Mouse (Mus musculus): ENCODE results near the gene Gm3336. TPM values are rescaled to one million over a fixed set of nuclear protein-coding genes. Genes with fewer than 3 reads are reported as not detected.
A peak's percentile ranks its signal among the peaks of the same experiment; 100 is the strongest.

The Gm3336 gene
- polyA plus RNA-seq, 1 experiment, result 63.8 TPM

DNA sequence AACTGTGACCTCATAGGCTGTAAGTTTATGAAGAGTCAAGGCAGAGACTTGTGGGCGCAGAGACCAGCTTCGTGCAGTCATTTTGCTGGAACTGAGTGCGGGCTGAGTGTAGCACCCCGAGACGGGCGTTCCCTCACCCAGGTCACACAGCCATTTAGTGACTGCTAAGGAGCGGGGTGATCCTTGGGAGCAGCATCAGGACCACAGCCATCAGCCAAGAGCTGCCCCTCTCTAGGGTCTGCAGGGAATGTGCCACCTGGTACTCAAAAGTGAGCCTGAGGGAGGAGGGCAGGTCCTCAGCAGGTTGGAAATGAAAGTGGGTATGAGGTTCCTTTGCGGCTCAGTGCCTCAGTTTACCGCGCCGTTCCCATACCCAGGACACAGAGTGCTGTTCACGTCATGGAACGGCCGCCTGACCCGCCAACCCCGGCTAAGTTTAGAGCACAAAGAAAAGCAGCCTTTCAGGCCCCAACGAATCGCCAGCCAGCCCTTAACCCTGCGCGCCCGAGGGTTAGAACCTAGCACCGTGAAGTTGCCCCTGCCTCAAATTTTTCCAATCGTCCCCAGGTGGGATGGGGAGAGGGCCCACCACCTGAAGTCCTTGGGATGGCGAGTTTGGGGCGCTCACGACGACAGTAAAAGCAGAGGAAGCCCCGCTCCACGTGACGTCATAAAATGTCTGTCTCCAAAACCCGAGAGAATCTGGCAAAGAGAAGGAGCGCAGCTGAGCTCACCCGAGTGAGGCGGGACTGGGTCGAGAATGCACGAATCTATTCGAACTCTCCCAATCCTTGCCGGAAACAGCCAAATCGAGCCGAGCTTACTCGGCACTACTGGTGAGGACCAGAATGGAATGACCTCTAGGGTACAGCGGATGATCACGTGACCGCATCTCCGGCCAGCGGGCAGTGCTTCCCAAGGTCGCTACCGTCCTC lies 25.6 kb downstream of the Gm3336 start:
- 9% methylated on average over 48 of the region's 48 CpGs for WGBS
- DNase-seq (ENCODE audit: low read depth, low spot score), result no peak

DNA sequence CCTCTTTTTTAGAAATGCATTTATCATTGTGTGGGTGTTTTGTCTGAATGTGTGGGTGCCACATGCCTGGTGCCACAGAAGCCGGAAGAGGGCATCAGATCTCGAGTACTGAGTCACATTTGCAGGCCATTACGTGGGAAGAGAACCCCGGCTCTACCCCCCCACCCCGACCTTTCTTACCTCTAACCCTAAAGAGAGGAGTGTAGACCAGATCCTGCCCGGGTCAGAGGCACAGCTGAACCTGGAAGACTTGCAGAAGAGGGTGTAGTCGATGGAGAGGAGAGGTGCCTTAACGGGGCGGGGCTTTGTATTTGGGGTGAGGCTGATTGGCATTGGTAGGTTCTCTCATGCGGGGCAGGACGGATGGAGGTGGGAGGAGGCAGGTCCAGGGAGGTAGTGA lies 26.5 kb downstream of the Gm3336 start:
- DNase-seq (ENCODE audit: low read depth, low spot score), result no peak
- 36% methylated on average over 11 of the region's 11 CpGs for WGBS

DNA sequence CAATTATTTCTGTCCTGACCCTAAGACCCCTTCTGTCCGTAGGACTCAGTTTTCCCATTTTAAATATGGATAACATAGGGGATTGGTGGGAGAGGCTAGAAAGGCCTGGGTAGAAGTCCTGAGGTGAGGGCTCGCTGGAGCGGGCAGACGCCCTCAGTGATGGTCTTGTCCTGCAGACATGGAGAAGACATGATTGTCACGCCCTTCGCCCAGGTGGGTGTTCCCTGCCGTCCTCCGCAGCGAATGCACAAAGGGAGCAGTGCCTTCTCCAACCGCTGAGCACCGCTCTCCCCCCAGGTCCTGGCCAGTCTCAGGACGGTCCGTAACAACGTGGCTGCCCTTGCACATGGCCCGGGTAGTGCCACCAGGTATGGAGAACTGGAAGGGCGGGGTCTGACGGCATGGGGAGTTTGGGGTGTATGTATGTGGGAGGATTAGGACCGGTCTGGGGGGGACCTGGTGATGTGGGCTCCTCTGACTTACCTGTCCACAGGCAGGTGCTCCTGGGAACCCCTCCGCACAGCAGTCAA lies 27.4 kb downstream of the Gm3336 start:
- 63% methylated on average over 19 of the region's 19 CpGs for WGBS

DNA sequence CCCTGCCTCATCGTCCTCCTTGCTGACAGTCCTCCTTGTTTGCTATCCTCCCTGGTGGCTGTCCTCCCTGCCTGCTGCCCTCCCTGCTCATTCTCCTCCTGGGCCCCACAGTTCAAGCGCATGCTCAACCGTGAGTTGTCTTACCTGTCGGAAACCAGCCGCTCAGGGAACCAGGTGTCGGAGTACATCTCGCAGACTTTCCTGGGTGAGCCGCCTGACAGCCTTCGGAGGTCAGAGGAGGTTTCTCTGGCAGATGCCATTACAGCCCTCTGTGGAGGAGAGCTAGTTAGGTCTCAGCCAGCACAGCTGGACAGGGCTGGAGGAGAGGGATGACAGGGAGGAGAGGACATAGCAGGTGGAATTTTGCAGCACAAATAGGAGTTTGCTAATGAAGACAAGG lies 28.3 kb downstream of the Gm3336 start:
- DNase-seq (ENCODE audit: low read depth, low spot score), result no peak
- 42% methylated on average over 9 of the region's 9 CpGs for WGBS

More for the DNA sequence above, 27.4 kb downstream of the Gm3336 start:
- no peak for DNase-seq (ENCODE audit: low read depth, low spot score)

DNA sequence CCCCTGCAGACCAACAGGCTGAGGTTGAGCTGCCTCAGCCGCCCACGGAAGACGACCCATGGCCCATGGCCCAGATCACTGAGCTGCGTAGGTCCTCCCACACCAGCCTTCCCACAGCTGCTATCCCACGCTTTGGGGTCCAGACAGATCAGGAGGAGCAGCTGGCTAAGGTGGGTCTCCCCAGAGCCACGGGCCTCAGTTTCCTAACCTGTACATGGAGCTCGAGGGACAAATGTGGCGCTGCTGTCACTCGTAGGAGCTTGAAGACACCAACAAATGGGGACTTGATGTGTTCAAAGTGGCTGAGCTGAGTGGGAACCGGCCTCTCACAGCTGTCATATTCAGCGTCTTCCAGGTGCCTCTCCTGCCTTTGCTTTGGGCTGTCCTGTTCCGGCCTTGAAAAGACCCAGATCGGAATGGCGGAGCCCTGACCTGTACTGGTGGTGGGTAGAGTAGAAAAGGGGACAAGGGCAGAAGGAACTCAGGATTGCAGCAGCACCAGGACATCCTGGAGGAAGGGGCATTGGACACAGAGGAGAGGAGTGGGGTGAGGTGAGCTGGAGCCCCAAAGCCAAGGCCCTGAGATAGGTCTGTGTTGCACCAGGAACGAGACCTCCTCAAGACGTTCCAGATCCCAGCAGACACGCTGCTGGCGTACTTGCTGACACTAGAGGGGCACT lies 29.0 kb downstream of the Gm3336 start:
- 85% methylated on average over 18 of the region's 18 CpGs for WGBS

DNA sequence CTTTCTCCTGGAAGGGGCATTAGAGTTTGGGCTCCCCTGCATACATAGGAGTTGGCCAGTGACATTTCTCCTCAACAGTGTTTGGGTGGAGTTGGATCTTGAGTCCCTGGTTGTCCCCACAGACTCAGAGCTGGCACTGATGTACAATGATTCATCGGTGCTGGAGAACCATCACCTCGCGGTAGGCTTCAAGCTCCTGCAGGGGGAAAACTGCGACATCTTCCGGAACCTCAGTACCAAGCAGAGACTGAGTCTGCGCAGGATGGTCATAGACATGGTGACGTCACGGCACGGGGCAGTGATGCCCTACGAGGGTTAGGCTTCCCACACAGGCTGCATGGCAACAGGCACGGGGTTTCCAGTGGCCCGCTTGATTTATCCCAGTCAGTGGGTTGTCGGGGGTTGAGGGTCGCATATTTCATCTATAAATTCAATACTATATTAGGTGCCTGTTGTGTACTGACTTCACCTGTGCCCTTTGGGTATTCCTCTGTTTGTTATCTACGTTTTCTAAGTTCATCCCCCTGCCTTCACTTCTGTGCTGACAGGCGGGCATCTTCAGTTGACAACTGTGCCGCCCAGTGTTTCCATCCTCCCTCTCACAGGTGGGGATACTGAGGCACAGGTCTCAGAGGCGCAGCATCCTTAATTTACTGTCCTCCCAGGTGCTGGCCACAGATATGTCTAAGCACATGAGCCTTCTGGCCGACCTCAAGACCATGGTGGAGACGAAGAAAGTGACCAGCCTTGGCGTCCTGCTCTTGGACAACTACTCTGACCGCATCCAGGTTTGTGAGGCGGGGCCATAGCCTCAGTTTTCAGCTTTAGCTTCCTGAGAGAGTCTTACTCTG lies 30.1 kb downstream of the Gm3336 start:
- no peak for DNase-seq (ENCODE audit: low read depth, low spot score)
- 86% methylated on average over 23 of the region's 23 CpGs for WGBS

More for the DNA sequence above, 29.0 kb downstream of the Gm3336 start:
- DNase-seq (ENCODE audit: low read depth, low spot score), result no peak

DNA sequence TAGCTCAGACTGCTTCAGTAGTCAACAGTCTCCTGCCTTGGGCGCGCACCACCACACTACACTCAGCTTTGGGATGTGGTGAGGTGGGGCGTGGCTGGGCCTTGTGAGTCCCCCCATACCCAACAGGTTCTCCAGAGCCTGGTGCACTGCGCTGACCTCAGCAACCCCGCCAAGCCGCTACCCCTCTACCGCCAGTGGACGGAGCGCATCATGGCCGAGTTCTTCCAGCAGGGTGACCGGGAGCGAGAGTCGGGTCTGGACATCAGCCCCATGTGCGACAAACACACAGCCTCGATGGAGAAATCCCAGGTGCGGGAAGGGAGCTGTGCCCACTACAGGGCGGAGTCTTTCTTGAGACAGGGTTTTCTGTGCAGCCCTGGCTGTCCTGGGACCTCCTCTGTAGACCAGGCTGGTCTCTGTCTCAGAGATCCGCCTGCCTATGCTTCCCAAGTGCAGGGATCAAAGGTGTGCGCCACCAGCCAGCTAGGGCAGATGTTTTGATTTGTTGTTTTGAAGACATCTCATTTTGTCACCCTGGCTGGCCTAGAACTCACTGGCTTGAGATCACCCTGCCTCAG lies 30.8 kb downstream of the Gm3336 start:
- 82% methylated on average over 19 of the region's 19 CpGs for WGBS
- DNase-seq (ENCODE audit: low read depth, low spot score), result no peak

DNA sequence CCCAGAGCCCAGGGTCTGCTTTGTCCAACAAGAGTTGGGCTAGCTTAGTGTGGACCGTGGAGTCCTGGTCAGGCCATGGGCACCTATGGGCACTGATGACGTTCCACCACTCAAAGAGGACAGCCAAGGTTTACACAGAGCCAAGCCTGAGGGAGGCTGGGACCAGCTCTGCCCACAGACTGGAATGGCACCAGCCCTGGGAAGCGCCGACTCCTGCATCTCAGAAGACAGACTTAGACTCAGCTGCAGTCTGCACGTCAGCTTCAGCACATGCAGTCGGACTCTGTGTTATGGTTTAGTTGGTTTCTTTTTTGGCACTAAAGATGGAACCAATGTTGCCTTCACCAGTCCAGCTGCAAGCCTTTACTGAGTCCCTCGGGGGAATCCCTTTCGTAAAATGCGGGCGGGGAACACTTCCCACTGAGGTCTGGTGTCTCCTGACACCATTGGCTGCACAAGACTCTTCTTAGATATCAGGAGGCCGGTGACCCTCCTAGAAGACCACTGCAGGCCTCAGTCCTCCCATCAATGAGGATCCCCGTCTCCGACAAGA lies 31.9 kb downstream of the Gm3336 start:
- DNase-seq (ENCODE audit: low read depth, low spot score), result no peak
- 79% methylated on average over 13 of the region's 13 CpGs for WGBS

DNA sequence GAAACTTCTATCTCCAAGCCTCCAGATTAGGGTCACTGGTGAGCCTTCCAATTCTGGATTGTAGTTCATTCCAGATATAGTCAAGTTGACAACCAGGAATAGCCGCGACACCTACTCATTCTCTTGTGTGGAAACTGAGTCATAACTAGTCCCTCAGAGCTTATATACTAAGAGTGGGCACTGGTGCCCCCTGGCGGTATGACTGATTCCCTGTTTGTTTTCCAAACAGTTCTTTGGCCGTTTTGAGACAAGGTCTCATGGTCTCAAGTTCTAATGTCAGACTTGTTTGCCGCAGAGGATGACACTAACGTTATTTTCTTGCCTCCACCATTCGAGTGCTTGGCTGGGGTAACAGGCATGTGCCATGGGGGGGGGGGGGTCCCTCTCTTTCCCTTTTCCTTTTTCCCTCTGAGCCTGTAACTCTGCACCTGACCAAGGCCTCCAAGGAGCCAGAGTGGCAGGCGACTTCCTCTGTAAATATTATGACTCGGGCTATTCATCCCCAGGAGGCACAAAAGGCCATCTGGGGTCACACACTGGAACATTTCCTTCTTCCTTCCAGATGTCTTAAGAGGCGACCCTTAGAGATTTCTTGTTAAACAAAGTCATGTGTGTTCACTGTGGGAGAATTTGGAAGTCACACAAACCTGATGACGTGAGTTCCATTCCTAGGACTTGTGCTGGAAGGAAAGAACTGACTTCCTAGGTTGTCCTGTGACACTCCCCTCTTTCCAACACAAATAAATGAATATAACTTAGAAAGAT lies 33.8 kb downstream of the Gm3336 start:
- 14% methylated on average over 11 of the region's 11 CpGs for WGBS
- DNase-seq (ENCODE audit: low read depth, low spot score), result no peak

DNA sequence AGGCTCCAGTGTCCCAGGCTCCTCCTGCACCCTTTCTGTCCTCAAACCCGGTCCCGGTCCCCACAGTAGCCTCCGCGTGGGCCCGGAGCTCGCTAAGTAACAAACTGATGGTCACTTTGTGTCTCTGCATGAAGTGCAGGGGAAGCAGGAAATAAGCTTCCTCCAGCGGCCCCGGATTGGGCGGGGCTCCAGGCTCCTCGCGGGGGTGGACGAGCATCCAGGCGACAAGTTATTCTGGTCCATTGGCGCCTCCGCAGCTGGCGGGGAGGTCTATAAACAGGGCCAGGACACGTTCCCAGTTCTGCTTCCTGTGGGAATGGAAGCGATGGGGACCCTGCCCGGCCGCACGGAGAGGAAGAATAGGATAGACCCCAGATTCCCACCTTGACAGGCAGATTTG lies 34.8 kb downstream of the Gm3336 start:
- no peak for DNase-seq (ENCODE audit: low read depth, low spot score)
- 5% methylated on average over 21 of the region's 21 CpGs for WGBS

DNA sequence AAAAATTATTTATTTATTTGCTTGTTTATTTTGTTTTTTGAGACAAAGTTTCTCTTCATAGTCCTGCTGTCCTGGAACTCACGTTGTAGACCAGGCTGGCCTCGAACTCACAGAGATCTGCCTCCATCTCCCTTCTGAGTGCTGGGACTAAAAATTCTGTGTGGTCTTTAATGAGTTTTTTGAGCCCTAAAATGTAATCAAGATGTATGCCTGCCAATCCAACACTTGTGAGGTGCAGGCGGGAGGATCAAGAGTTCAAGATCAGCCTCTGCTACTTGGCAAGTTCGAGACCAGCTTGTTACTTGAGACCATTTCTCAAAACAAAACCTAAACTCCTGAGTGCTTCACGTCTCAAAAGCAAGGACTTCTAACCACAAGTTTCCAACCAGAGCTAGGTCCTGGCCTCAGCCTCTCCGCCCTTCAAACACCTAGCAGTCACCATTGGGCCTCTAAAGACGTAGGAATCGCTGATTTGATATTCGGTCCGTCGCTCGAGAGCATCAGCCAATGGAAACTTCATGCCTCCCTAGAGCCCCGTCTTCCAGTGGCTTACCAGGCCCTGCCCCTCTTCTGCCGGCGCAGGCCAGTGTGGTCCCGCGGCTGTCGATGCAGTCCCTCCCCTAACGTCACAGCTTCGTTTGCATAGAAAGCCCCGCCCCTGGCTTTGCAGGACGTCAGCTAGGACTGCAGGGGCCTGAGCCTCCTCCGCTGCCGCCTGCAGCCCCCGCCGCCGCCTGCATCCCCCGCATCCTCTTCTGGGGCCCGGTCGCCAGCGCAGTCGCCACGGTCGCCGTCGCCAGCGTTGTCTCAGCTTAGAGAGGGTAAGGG lies 35.9 kb downstream of the Gm3336 start, which contains the start of gene Rab3a:
TSS of gene Rab3a (plus strand) at position 637 of the 828 bp plus-strand sequence.
- DNase-seq (ENCODE audit: low read depth, low spot score), result peak; percentile 97
- 8% methylated on average over 37 of the region's 37 CpGs for WGBS

DNA sequence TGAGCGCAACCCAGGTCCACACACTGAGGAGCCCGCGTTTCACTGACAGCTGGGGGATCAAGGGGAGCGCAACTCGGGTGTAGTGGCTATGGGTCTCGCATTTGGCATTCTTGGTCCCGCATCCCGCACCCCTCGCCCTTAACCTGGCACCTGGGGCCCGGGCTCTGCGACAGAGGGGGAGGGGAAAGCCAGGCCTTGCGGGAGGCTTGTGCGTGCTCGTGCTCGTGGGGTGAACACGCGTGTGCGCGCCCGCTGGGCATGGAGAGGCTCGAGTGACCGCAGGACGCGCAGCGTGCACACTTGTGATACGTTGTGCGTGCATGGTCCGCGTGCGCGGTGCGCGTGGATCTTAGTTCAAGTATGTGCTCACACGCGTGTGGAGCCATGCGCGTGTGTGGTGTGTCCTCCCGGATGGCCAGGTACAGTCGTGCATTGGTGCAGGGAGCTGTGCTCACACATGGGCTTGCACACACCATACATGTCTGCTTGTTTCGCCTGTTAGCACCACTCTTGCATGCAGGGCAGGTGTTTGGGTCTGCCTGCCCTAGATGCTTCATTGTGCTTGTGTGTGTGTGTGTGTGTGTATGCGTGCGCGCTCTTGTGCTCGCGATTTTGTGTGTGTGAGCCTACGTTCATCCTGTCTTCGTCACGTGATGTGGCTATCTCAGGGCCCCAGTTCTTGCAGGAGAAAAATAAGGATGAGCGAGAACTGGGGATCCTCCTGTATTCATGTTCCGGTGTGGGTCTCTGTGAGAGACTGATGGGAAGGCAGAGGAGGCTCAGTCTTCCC lies 36.7 kb downstream of the Gm3336 start:
- DNase-seq (ENCODE audit: low read depth, low spot score), result no peak
- 6% methylated on average over 50 of the region's 50 CpGs for WGBS

DNA sequence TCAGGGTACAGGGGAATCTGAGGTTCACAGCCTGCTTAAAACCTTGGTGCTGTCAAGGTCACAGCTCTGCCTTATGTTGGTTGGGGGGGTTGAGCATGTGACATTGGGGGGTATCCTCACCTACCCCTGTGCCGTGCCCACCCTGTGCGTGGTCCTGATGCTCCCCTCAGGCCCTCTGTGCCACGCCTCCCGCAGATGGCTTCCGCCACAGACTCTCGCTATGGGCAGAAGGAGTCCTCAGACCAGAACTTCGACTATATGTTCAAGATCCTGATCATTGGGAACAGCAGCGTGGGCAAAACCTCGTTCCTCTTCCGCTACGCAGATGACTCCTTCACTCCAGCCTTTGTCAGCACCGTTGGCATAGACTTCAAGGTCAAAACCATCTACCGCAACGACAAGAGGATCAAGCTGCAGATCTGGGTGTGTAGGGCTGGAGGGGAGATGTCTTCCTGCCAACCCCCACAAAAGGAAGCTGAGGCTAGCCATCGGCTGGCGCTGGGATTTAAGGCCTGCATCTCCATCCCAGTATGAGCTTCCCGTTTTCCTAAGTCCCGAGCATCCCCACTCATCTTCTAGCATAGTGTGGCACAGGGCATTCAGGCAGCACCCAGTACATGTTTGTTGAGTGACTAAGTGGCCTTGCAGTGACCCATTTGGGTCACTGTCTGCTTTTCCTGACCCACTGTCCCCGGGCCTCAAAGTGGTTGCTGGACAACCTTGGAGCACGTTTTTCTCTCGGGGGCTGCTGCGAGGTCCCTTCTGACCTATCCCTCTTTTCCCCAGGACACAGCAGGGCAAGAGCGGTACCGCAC lies 37.5 kb downstream of the Gm3336 start:
- no peak for DNase-seq (ENCODE audit: low read depth, low spot score)
- WGBS, result 79% methylated on average over 24 of the region's 24 CpGs

DNA sequence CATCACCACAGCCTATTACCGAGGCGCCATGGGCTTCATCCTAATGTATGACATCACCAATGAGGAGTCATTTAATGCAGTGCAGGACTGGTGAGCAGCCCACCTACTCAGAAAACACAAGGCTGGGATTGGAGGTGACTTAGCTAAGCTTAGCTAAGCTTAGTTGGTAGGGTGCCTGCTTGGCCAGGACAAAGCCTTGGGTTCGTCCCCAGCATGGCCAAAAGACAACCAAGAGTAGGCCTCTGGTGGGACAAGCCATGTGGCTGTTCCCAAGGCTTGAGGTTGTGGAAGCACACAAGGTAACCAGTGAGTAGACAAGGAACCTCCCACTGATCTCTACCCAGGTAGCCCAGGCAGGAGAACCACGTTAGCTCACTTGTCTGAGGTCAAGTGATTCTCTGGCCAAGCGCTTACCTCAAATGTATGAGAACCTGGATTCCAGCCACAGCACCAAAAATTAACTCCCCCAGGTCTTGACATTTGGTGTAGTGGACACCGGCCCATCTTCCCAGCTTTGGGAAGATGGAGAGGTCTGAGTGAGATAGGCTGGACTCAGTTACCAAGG lies 38.2 kb downstream of the Gm3336 start:
- no peak for DNase-seq (ENCODE audit: low read depth, low spot score)
- WGBS, result 94% methylated on average over 6 of the region's 6 CpGs

DNA sequence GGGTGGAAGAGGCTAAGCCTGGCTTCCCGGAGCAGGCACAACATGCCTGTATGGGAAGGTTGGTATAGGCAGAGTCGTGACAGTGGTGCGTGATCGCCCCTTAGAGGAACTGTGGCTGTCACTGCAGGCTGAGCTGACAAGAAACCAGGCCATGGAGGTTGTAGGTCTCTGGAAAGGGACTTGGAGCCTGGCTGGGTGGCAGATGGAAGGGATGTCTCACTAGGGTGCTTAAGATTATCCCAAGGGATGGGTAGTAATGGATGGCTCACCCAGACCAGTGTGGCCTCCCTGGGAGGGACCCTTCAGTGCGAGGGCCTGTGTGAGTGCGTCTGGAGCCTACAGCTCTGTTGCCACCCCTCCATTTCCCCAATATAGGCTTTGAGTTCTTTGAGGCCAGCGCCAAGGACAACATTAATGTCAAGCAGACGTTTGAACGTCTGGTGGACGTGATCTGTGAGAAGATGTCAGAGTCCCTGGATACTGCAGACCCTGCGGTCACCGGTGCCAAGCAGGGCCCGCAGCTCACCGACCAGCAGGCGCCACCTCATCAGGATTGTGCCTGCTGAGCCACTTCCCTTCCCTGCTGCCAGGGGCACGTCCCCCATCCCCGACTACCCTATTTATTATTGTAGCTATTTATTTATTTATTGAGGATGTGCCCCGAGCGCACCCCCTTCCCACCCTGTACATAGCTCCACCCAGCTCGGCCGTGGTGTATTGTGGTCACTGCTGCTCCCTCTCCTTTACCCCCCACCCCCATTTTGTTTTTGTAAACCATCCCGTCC lies 39.4 kb downstream of the Gm3336 start:
- 78% methylated on average over 22 of the region's 22 CpGs for WGBS
- no peak for DNase-seq (ENCODE audit: low read depth, low spot score)

All from large intestine, adult 2 months (tissue).